Mouse (Mus musculus) midbrain, embryonic 11.5 days (tissue): Measurements from ENCODE around the gene Actn3. TPM values are rescaled to one million over a fixed set of nuclear protein-coding genes. Genes with fewer than 3 reads are reported as not detected.

ENCODE experiments used
- ATAC-seq: fragments of 200-750 bp; cut with Nextera tagmentation; 2 replicates; pipeline ENCODE4 v1.8.0; 2017; ENCODE audit warnings: moderate TSS enrichment, moderate library complexity; ENCODE audit not compliant: low FRiP score
- DNase-seq: peaks from one replicate; pipeline ENCODE4 v3.0.0; 2015; ENCODE audit warnings: low spot score; ENCODE audit errors: missing footprints
- H3K27ac ChIP-seq: fragments of 300-500 bp; sonication (generic); 2 replicates; pipeline ENCODE4 v1.5.1; 2014; ENCODE audit warnings: low read depth, low read length
- H3K27me3 ChIP-seq: fragments of 300-500 bp; sonication (generic); 2 replicates; pipeline ENCODE4 v1.6.1; 2014; ENCODE audit warnings: mild to moderate bottlenecking, low read length, moderate library complexity, mixed read lengths; ENCODE audit not compliant: control insufficient read depth, insufficient read depth
- H3K36me3 ChIP-seq: fragments of 300-500 bp; sonication (generic); 2 replicates; pipeline ENCODE4 v1.6.1; 2014; ENCODE audit warnings: mild to moderate bottlenecking, low read length, moderate library complexity, mixed read lengths; ENCODE audit not compliant: control insufficient read depth, insufficient read depth
- H3K4me1 ChIP-seq: fragments of 300-500 bp; sonication (generic); 2 replicates; pipeline ENCODE4 v1.6.1; 2014; ENCODE audit warnings: low read length; ENCODE audit not compliant: control insufficient read depth, insufficient read depth
- H3K4me2 ChIP-seq: fragments of 300-500 bp; sonication (generic); 2 replicates; pipeline ENCODE4 v1.6.1; 2014; ENCODE audit warnings: mild to moderate bottlenecking, moderate library complexity
- H3K4me3 ChIP-seq: fragments of 300-500 bp; sonication (generic); 2 replicates; pipeline ENCODE4 v1.5.1; 2014; ENCODE audit warnings: low read depth, low read length
- H3K9ac ChIP-seq: fragments of 300-500 bp; sonication (generic); 2 replicates; pipeline ENCODE4 v1.6.1; 2014; ENCODE audit warnings: low read length
- H3K9me3 ChIP-seq: fragments of 300-500 bp; sonication (generic); 2 replicates; pipeline ENCODE4 v1.6.1; 2016; ENCODE audit warnings: low read length; ENCODE audit not compliant: control insufficient read depth
- WGBS: fragments of 180-500 bp; shearing (Covaris S2); extraction: QIAGEN DNeasy Blood & Tissue Kit; methylation state at CpG from one replicate; pipeline ENCODE4 v1.1.7; 2014; 5-methylcytosine and 5-hydroxymethylcytosine counted together
- polyA plus RNA-seq: library from polyadenylated mRNA; unstranded; fragments of >200 nt; fragmentation: Nextera tagmentation; extraction: Ambion mirVana; gene quantifications from 2 replicates; pipeline ENCODE4 v1.2.1, GENCODE M21; 2014

Gene Actn3
- polyA plus RNA-seq, 1 experiment from 2014 or later: 0.86 TPM

DNA sequence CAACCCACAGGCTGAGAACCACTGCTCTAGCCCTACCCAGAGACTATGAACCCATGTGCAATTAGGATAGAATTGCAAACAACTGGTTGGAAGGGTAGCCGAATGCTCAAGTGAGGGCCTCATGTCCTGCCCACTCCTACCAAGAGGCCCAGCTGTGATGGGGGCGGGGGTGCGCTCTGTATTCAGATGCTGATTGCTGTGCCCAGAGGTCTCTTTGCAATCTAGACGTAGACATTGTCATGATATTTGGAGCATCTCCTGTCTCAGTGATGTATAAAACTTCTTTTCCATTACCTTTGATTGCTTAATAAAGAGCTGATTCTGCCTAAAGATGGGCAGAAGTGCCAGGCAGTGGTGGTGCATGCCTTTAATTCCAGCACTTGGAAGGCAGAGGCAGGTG is 27.9 kb downstream of the Actn3 start:
- H3K27ac ChIP-seq: no peak overlapping the region
- no peaks in the 10 kb centered on the region for H3K36me3 ChIP-seq
- H3K27me3 ChIP-seq: no peaks in the 10 kb centered on the region
- no peak overlapping the region for H3K9ac ChIP-seq
- no peak overlapping the region for H3K4me2 ChIP-seq
- WGBS: 54% methylated on average over 4 of the region's 4 CpGs
- no peaks in the 10 kb centered on the region for H3K9me3 ChIP-seq
- DNase-seq (no peak), ATAC-seq (no peak)
- H3K4me1 ChIP-seq: no peaks in the 10 kb centered on the region
- H3K4me3 ChIP-seq: no peak overlapping the region

- WGBS: 37% methylated on average over 7 of the region's 7 CpGs
- Histone ChIP-seq H3K36me3 (no peaks in the 10 kb centered on the region), H3K4me2 (no peak overlapping the region), H3K27me3 (no peaks in the 10 kb centered on the region), H3K4me1 (no peaks in the 10 kb centered on the region), H3K9me3 (no peaks in the 10 kb centered on the region), H3K9ac (no peak overlapping the region), H3K4me3 (no peak overlapping the region), H3K27ac (no peak overlapping the region)
- ATAC-seq (no peak), DNase-seq (no peak)
These were observed 30.2 kb downstream of the Actn3 start for GRCm38 (mm10) chr19:4847490-4847889.

- Histone ChIP-seq H3K36me3 (no peaks in the 10 kb centered on the region), H3K4me3 (no peak overlapping the region), H3K9ac (no peak overlapping the region), H3K4me2 (no peak overlapping the region), H3K9me3 (no peaks in the 10 kb centered on the region), H3K27me3 (peaks cover 2% of the 10 kb centered on the region; the same call in 1 of the 2 replicates), H3K27ac (no peak overlapping the region), H3K4me1 (no peaks in the 10 kb centered on the region)
- DNase-seq: no peak
- no peak for ATAC-seq
- 76% methylated on average over 2 of the region's 2 CpGs for WGBS
These were observed 31.9 kb downstream of the Actn3 start for GRCm38 (mm10) chr19:4845846-4846245.

DNA sequence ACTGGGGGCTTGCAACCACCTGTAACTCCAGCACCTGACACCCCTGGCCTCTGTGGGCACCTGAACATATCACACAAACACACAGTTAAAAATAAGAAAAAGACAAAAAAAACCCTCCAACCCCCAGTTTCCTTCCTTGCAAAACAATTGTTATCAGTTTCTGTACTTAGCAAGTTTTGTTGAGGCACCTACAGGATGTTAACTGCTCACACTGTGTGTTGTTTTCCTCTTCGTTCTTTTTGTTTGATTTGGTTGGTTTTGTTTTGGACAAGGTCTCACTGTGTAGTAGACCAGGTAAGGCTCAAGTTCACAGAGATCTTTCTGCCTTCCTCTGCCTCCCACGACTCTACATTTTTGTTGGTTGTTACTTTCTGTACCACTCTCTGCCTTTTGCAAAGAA is 35.1 kb downstream of the Actn3 start:
- 67% methylated on average over 2 of the region's 2 CpGs for WGBS
- DNase-seq (no peak), ATAC-seq (no peak)
- Histone ChIP-seq H3K27me3 (peaks cover 11% of the 10 kb centered on the region), H3K36me3 (no peaks in the 10 kb centered on the region), H3K4me3 (no peak overlapping the region), H3K4me1 (peaks cover 9% of the 10 kb centered on the region), H3K27ac (no peak overlapping the region), H3K9me3 (no peaks in the 10 kb centered on the region), H3K4me2 (no peak overlapping the region), H3K9ac (no peak overlapping the region)

DNA sequence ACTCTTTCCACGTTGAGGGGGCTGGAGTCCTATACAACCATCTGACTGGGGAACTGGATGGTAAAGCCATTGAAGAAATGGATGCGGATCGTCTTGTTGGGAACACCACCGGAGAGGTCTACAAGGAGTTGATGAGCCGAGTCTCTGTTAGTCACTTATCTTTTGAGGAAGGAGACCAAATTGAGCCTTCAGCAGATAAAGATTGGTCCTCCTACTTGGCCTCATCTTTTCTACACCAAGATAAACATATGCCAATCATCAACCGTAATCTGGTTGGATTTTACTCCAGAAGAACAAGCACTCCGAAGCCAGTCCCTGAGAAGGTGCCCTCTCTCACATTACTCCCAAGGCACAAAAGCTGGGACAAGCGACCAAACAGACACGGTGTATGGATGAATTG is 36.9 kb downstream of the Actn3 start:
- no peak overlapping the region for H3K27ac ChIP-seq
- H3K36me3 ChIP-seq: no peaks in the 10 kb centered on the region
- 88% methylated on average over 9 of the region's 9 CpGs for WGBS
- no peak overlapping the region for H3K4me2 ChIP-seq
- ATAC-seq (no peak), DNase-seq (no peak)
- H3K27me3 ChIP-seq: peaks cover 11% of the 10 kb centered on the region
- peaks cover 9% of the 10 kb centered on the region for H3K4me1 ChIP-seq
- no peak overlapping the region for H3K9ac ChIP-seq
- H3K4me3 ChIP-seq: no peak overlapping the region
- H3K9me3 ChIP-seq: no peaks in the 10 kb centered on the region

DNA sequence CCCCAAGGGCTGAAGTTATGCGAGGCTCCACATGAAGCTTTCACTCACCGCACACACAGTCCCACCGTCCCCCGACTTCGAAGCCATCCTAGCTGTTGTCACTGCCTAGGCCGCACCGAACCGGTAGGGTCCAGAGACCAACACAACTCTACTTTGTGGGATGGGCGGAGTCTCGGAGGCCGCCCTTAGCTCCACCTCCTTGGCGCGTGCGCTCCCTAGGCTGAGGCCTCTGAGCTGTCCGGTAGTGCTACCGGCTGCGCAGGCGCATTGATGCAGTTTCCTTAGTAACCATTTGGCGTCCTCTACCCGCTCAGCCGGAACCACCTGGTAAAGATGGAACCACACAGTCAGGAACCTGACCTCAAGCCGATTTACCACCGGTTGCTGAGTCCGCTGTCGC is 38.6 kb downstream of the Actn3 start, which contains the start of the genes Ccs and Ccdc87:
Gene Ccs, minus strand, starts transcription at position 184 of the 400 bp plus-strand sequence.
Gene Ccdc87, plus strand, starts transcription at position 218 of the 400 bp plus-strand sequence.
- WGBS: under 1% methylated on average over 25 of the region's 25 CpGs
- H3K36me3 ChIP-seq: no peaks in the 10 kb centered on the region
- H3K27ac ChIP-seq: no peak within 1 kb of the TSS
- peak; percentile 99 for ATAC-seq
- peak within 1 kb of the TSS; percentile 68 for H3K4me2 ChIP-seq
- peaks cover 11% of the 10 kb centered on the region for H3K27me3 ChIP-seq
- H3K4me1 ChIP-seq: peaks cover 9% of the 10 kb centered on the region
- no peaks in the 10 kb centered on the region for H3K9me3 ChIP-seq
- peak within 1 kb of the TSS; percentile 43 for H3K4me3 ChIP-seq
- peak; percentile 98 for DNase-seq
- peak within 1 kb of the TSS; percentile 71 for H3K9ac ChIP-seq

- DNase-seq: no peak
- Histone ChIP-seq H3K27me3 (peaks cover 11% of the 10 kb centered on the region), H3K4me1 (peaks cover 9% of the 10 kb centered on the region), H3K27ac (no peak overlapping the region), H3K4me2 (peak overlapping the region; percentile 68), H3K9ac (peak overlapping the region; percentile 71), H3K9me3 (no peaks in the 10 kb centered on the region), H3K4me3 (peak overlapping the region; percentile 43), H3K36me3 (no peaks in the 10 kb centered on the region)
- WGBS: 38% methylated on average over 10 of the region's 10 CpGs
- no peak for ATAC-seq
These were observed 39.1 kb downstream of the Actn3 start for GRCm38 (mm10) chr19:4838526-4839140.

DNA sequence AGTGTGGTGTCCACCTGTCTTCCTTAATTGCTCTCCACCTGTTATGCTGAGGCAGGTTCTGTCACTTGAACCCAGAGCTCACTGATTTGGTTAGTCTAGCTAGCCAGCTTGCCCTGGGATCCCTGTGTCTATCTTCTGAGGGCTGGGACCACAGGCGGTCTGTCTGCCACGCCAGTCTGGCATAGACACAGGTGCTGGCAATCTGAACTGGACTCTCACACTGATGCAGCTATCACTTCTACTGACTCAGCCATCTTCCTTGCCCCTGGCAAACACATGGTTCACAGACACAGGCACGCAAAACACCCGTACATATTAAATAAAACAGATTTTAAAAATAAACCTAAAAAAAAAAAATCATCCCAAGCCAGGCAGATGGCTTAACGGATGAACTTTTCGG is 40.7 kb downstream of the Actn3 start:
- Histone ChIP-seq H3K36me3 (no peaks in the 10 kb centered on the region), H3K9ac (no peak overlapping the region), H3K4me3 (no peak overlapping the region), H3K9me3 (no peaks in the 10 kb centered on the region), H3K4me2 (no peak overlapping the region), H3K4me1 (peaks cover 9% of the 10 kb centered on the region), H3K27me3 (peaks cover 11% of the 10 kb centered on the region), H3K27ac (no peak overlapping the region)
- WGBS: 91% methylated on average over 6 of the region's 6 CpGs
- DNase-seq (no peak), ATAC-seq (no peak)

GRCm38 (mm10) chr19:4836096-4836495 is 41.6 kb downstream of the Actn3 start:
- no peak overlapping the region for H3K9ac ChIP-seq
- WGBS: 87% methylated on average over 2 of the region's 2 CpGs
- no peaks in the 10 kb centered on the region for H3K36me3 ChIP-seq
- no peak for DNase-seq
- H3K4me2 ChIP-seq: no peak overlapping the region
- H3K27me3 ChIP-seq: peaks cover 11% of the 10 kb centered on the region
- no peak overlapping the region for H3K27ac ChIP-seq
- no peaks in the 10 kb centered on the region for H3K9me3 ChIP-seq
- H3K4me1 ChIP-seq: peaks cover 9% of the 10 kb centered on the region
- no peak for ATAC-seq
- H3K4me3 ChIP-seq: no peak overlapping the region
